In genomic region chr19:4191528-4192250, GRCm38 (mm10) we compare ENCODE assay signal across 8 mouse cellular contexts. TPM values are rescaled to one million over a fixed set of nuclear protein-coding genes. Genes with fewer than 3 reads are reported as not detected.
DNase-seq lines count a peak whose midpoint lies in the region; ATAC-seq lines count a peak whose summit lies in the region.

Gene Ppp1ca, plus strand, starts transcription at chr19:4192065.

- H3K9me3 ChIP-seq in heart, embryonic 13.5 days, result no peaks in the 10 kb centered on the region
- H3K9me3 ChIP-seq in liver, embryonic 13.5 days (replicated peaks), result no peaks in the 10 kb centered on the region
- H3K9me3 ChIP-seq in stomach, embryonic 16.5 days (replicated peaks; ENCODE audit: control insufficient read depth, low read length), result no peaks in the 10 kb centered on the region

- ATAC-seq in heart, embryonic 13.5 days (ENCODE audit: extremely low read depth, insufficient number of reproducible peaks, low FRiP score, low TSS enrichment), result peak; percentile 87
- peak; percentile 93 for ATAC-seq in liver, embryonic 13.5 days (ENCODE audit: low read depth)
- peak; percentile 95 for ATAC-seq in stomach, embryonic 16.5 days (ENCODE audit: insufficient read depth, low FRiP score)

- H3K9ac ChIP-seq in heart, embryonic 13.5 days, result peak within 1 kb of the TSS; percentile 99
- H3K9ac ChIP-seq in liver, embryonic 13.5 days, result peak within 1 kb of the TSS; percentile 97
- peak within 1 kb of the TSS; percentile 99 for H3K9ac ChIP-seq in stomach, embryonic 16.5 days (ENCODE audit: low read length)

- no peaks in the 10 kb centered on the region for H3K27me3 ChIP-seq in heart, embryonic 13.5 days (replicated peaks)
- H3K27me3 ChIP-seq in liver, embryonic 13.5 days, result no peaks in the 10 kb centered on the region
- no peaks in the 10 kb centered on the region for H3K27me3 ChIP-seq in stomach, embryonic 16.5 days (ENCODE audit: control insufficient read depth, insufficient read depth, low read length)

- peaks cover 37% of the 10 kb centered on the region for H3K36me3 ChIP-seq in heart, embryonic 13.5 days
- peaks cover 37% of the 10 kb centered on the region for H3K36me3 ChIP-seq in liver, embryonic 13.5 days
- peaks cover 24% of the 10 kb centered on the region; the same call in 1 of the 2 replicates for H3K36me3 ChIP-seq in stomach, embryonic 16.5 days (ENCODE audit: control insufficient read depth, insufficient read depth, low read length)

- H3K27ac ChIP-seq in brown adipose tissue, adult 24 weeks (replicated peaks; ENCODE audit: low read depth, low read length), result peak within 1 kb of the TSS; percentile 84
- peak within 1 kb of the TSS; percentile 95 for H3K27ac ChIP-seq in heart, embryonic 13.5 days (replicated peaks)
- H3K27ac ChIP-seq in liver, embryonic 13.5 days, result peak within 1 kb of the TSS; percentile 91
- peak within 1 kb of the TSS; percentile 96 for H3K27ac ChIP-seq in stomach, embryonic 16.5 days (ENCODE audit: low read length)

- peak; percentile 99 for DNase-seq in CD4-positive, CD25-positive, alpha-beta regulatory T cell, adult 2 months (ENCODE audit: low read depth, low spot score)
- peak; percentile 59 for DNase-seq in fat pad, adult 2 months (ENCODE audit: extremely low read depth, low read depth, low spot score)
- peak; percentile 99 for DNase-seq in kidney, postnatal 10 days
- DNase-seq in liver, embryonic 13.5 days, result peak; percentile 95
- DNase-seq in neural tube, embryonic 10.5 days (ENCODE audit: extremely low spot score, low spot score), result peak; percentile 98

- WGBS in heart, embryonic 13.5 days, result 7% methylated on average over 36 of the region's 47 CpGs
- 3% methylated on average over 38 of the region's 47 CpGs for WGBS in liver, embryonic 13.5 days (ENCODE audit: insufficient replicate concordance)
- WGBS in stomach, embryonic 16.5 days, result 3% methylated on average over 43 of the region's 47 CpGs

- H3K4me3 ChIP-seq in brown adipose tissue, adult 24 weeks (ENCODE audit: insufficient read depth, low read depth, low read length), result peak within 1 kb of the TSS; percentile 94
- H3K4me3 ChIP-seq in heart, embryonic 13.5 days, result peak within 1 kb of the TSS; percentile 94
- H3K4me3 ChIP-seq in liver, embryonic 13.5 days (replicated peaks), result peak within 1 kb of the TSS; percentile 93
- peak within 1 kb of the TSS; percentile 93 for H3K4me3 ChIP-seq in stomach, embryonic 16.5 days (replicated peaks; ENCODE audit: low read length)

- peaks cover 16% of the 10 kb centered on the region for H3K4me1 ChIP-seq in brown adipose tissue, adult 24 weeks (ENCODE audit: control insufficient read depth, insufficient read depth, insufficient read length, low read length)
- peaks cover 65% of the 10 kb centered on the region for H3K4me1 ChIP-seq in heart, embryonic 13.5 days
- H3K4me1 ChIP-seq in liver, embryonic 13.5 days (replicated peaks), result peaks cover 60% of the 10 kb centered on the region
- H3K4me1 ChIP-seq in stomach, embryonic 16.5 days (ENCODE audit: control insufficient read depth, insufficient read depth, low read length), result peaks cover 19% of the 10 kb centered on the region

- peak within 1 kb of the TSS; percentile 96 for H3K4me2 ChIP-seq in heart, embryonic 13.5 days
- H3K4me2 ChIP-seq in liver, embryonic 13.5 days, result peak within 1 kb of the TSS; percentile 90
- peak within 1 kb of the TSS; percentile 97 for H3K4me2 ChIP-seq in stomach, embryonic 16.5 days (ENCODE audit: low read depth, low read length)

RNA-seq across cellular contexts. Expression of gene Ppp1ca, which starts in this region (rescaled TPM):
- 265 and 309 TPM in 2 replicates for polyA plus RNA-seq in brown adipose tissue, adult 24 weeks (2012; ENCODE audit: insufficient read depth, insufficient read length, missing spikeins)
- 642 and 729 TPM in 2 replicates for polyA plus RNA-seq in heart, embryonic 13.5 days (2015; fragmentation: Nextera tagmentation; extraction: Ambion mirVana)
- 517 and 527 TPM in 2 replicates for polyA plus RNA-seq in liver, embryonic 13.5 days (2015; fragmentation: Nextera tagmentation; extraction: Ambion mirVana)
- polyA plus RNA-seq in stomach, embryonic 16.5 days (2015; fragmentation: Nextera tagmentation; extraction: Ambion mirVana), result 727 and 779 TPM in 2 replicates

Comparison
In these comparisons a context has a peak if more than half of its experiments do, and no peak if none do; other contexts are left out.
1. Peak in every context shown above with its lines: DNase-seq, ATAC-seq, H3K4me3 ChIP-seq and H3K27ac ChIP-seq.